Mouse (Mus musculus) adrenal gland, adult 18-20 months (tissue): ENCODE data around the gene Copg2. TPM values are rescaled to one million over a fixed set of nuclear protein-coding genes. Genes with fewer than 3 reads are reported as not detected.

ENCODE experiments used
- microRNA-seq, 2 experiments: library from miRNA; unstranded; fragments of <30 nt; microRNA quantifications; one replicate each; pipeline ENCODE4 v1.2.0; 2021; ENCODE audit warnings: borderline number of aligned reads in 2 of 2
- total RNA-seq, 2 experiments: library from RNA; stranded (reverse); gene quantifications; 1 replicate in 1 of 2; 2 replicates in 1 of 2; pipeline ENCODE4 v1.2.3; 2021

Copg2 gene
- total RNA-seq, 2 experiments from 2014 or later: 48.4 to 76.2 TPM

Small RNAs within 50 kb of the gene (microRNA-seq; reads per million reads assigned to microRNA genes)
- gene Mir335: 1,614 to 2,071 reads per million in 2 experiments

Other genes starting within 250 kb of the Copg2 start
- 1 to 10 TPM; 6.1 to 7.3 TPM for gene Cep41, start 203.0 kb downstream of the Copg2 start, total RNA-seq
- gene Mest, start 173.2 kb downstream of the Copg2 start, total RNA-seq: 10 to 100 TPM; 27.9 to 28.8 TPM
- not detected for gene Tsga13, start 18.8 kb upstream of the Copg2 start, total RNA-seq
- not detected for gene Klf14, start 62.3 kb upstream of the Copg2 start, total RNA-seq